Mouse (Mus musculus): ENCODE results near the gene Wdfy2. TPM values are rescaled to one million over a fixed set of nuclear protein-coding genes. Genes with fewer than 3 reads are reported as not detected.

Wdfy2 gene
- total RNA-seq, 1 experiment from 2014 or later = 28.8 TPM

Small RNAs within 50 kb of the gene (microRNA-seq; reads per million reads assigned to microRNA genes)
- gene Mir6541 (0 reads per million in 2 experiments), gene Mir8098 (1.7 to 2.7 reads per million in 2 experiments)

Other genes starting within 250 kb of the Wdfy2 start
- gene Serpine3, start 174.0 kb upstream of the Wdfy2 start, total RNA-seq (2021) = not detected in 2 replicates
- 43.2 and 44.7 TPM in 2 replicates for gene Ints6, start 76.5 kb upstream of the Wdfy2 start, total RNA-seq (2021)
- not detected in 2 replicates for gene Defb48, start 146.8 kb downstream of the Wdfy2 start, total RNA-seq (2021)
- gene Defb47, start 160.4 kb downstream of the Wdfy2 start, total RNA-seq (2021) = not detected in 2 replicates
- not detected in 2 replicates for gene Defb43, start 174.1 kb downstream of the Wdfy2 start, total RNA-seq (2021)
- 0.86 and 1.7 TPM in 2 replicates for gene Defb42, start 209.3 kb downstream of the Wdfy2 start, total RNA-seq (2021)
- not detected in 2 replicates for gene Defb30, start 212.3 kb downstream of the Wdfy2 start, total RNA-seq (2021)